Mouse (Mus musculus) yolk sac, embryonic 10.5 days (tissue): ENCODE measurements around the gene Glis1.
"Not testable (repeated sequence)": the region's sequence is repeated elsewhere in the genome, so short reads cannot be mapped to it uniquely, and the experiment has no call there.

Experiments
- DNase-seq: peaks from one replicate; pipeline ENCODE4 v3.0.0-alpha.2; 2017; ENCODE audit warnings: low spot score

Gene Glis1

GRCm38 (mm10) chr4:107580883-107581282 lies 146.5 kb downstream of the Glis1 start:
- DNase-seq = no peak

DNA sequence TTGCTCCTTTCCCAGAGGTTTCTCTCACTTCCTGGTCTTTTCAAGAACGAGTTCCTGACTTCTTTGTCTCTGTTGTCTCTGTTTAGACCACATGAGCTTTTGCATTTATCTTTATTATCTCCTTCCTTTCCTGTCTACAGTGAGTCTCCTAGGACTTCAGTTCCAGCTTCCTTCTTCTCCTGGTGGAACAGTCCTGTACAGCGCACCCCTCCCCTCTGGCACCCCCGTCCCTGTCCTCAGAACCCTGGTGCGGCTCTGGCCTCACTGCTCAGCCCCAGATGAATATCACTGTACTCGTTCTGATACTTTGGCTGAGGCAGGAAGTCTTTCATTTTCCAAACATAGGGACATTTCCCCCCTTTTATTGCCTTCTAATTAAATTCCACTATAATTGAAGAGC lies 152.0 kb downstream of the Glis1 start:
- DNase-seq = no peak

DNA sequence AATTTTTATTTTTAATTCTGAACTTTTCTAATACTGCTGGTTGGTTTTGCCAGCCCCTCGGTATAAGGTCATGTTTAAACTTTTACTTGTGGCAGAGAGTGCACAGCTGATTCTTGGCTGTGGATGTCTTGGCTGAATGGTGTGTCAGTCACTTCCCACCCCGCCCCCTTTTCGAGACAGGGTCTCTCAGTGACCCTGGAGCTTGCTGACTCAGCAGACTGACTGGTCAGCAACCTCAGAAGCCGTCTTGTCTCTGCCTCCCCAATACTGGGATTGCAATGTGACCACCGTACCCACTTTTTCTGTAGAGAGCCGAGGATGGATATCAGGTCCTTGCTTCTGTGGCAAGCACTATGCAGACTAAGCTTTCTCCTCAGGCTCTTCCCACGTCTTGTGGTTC lies 154.2 kb downstream of the Glis1 start:
- no peak for DNase-seq

GRCm38 (mm10) chr4:107589046-107589445 lies 154.7 kb downstream of the Glis1 start:
- DNase-seq = no peak

DNA sequence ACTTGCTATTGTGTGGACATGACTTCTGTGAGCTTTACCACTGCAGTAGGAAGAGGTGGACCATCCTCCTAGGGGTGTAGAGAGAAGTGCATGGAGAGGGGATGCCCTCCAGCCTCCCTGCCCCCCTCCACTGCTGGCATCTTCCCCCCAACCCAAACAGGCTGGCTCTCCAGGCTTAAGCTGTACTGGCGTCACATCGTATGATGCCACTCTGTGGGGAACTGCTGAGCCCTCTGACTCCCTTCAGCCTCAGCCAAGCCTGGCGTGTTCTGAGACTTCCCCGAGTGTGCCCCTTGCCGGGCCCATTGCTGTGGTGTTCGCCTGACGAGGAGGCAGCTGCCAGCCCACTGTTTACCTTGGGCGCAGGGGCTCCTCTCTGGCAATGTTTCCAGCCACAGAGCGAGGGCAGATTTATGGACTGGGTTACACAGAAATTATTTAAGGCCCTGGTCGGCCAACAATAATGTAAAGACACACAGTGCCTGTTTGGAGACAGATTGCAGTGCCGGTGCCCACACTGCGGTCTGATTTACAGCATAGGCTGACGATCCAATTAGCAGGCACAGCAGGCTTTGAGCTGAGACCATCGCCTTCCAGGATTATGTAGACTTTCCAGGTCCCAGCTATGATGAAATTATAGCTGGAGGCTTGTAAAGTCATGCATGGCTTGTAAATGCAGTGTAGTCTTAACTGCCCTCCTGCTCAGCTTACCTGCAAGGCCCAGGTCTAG lies 156.6 kb downstream of the Glis1 start:
- no peak for DNase-seq

DNA sequence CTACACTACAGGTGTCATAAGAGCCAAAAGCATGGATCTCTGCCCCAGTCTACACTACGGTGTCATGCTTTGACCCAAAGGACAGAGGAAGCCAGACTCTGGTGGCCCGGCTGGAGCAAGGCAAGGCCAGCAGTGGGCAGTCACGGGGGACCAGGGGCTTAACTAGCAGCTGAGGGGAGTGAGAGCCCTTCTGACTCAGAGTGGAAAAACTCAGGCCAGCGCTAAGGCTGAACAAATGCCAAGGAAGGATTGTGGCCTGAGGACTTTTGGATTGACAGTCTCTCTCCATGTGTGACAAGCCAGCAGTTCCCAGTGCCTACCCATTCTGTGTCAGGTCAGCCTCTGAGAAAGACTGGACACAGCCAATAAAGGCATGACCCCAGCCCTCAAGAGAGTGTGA lies 159.0 kb downstream of the Glis1 start:
- no peak for DNase-seq

DNA sequence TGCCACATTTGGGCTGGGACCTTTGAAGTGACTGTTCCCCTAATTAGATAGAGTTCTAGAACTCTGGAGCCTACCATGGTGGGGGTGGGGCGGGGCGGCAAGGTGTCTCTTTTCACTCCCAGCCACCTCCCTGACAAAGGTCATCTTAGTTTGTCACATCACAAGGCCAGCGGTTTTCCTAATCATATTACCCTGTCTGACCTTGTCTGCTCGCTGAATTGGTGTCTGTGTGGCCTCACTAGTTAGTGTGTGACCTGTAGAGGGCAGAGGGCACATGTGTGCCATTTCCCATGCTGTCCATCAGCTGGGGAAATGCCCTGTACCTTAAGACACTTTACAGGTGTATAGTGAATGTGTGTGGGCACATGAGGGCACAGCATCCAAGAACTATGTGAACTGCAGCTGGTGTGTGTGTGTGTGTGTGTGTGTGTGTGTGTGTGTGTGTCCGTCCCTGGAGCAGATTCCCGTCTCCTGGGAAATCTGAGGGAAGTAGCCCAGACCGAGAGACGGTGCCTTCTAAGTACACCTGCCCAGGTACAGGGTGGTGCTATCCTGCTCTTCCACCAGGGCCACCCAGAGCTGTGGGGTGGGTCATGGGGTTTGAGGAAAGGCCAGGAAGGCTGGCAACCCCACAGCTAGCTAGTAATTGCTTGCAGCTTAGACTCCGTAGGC lies 163.0 kb downstream of the Glis1 start:
- DNase-seq = peak; percentile 74

DNA sequence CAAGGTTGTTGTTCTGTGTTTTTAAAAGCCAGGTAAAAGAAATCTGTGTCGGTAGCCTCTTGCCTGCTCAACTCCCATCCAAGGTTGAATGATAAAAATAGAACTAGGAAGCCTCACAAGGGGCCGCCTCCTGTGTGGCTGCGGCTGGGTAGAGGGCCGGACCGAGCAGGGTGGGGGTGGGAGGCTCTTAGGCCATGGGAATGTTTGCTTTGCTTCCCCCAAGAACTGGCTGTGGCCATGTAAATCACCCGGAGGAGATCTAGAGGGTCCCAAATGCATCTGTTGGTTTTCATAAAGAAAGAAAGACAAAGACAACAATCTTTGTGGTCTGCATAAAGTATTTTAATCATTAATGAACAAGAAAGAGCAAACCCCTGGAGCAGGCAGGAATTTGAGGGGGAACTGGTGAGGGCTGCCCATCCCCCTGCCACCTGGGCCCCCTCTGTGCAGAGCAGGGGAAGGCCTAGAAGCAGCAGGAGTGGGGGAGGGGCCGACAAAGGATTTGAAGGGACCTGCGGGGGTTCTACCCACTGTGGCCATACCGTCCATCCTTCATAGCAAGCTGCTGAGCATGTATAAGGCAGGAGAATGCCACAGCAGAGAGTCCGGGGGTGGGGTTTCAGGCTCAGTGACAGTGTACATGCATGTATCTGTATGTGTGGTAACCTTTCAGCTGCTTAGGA lies 163.6 kb downstream of the Glis1 start:
- DNase-seq = peak; percentile 38

DNA sequence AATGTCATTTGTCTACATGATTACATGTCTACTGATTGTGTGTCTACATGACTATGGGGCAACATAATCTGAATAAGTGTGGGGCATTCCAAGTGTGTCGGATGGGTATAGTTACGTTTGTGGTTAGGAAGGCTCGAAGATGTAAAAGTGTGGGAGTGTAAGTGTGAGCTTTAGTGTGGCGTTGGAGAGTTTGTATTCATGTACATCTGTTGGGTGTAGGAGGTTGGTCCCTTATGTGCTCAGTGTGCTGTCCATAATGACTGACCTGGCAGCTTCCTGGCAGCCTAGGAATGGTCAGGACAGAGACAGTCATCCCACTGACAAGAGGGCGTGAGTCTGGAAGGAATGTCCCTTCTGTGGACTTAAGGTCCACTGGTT lies 164.2 kb downstream of the Glis1 start:
- DNase-seq = not testable (repeated sequence)

GRCm38 (mm10) chr4:107602284-107602683 lies 167.9 kb downstream of the Glis1 start:
- DNase-seq = no peak

DNA sequence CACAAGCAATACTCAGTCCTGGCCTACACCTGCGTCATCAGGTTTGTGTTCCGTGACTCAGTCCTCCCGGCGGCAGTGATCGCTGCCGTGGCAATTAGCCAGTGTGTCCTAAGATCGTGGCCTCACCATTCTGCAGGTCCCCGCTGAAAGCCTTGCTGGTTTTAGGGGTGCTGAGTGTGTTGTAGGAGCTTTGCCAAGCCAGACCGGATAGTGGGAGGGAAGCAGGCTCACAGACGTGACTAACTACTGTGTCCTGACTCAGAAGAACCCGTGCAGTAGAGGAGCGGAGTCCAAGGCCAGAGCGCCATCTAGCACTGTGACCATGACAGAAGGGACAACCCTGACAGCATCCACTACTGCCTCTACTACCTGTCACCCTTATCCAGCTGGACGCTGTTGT lies 168.4 kb downstream of the Glis1 start:
- no peak for DNase-seq

GRCm38 (mm10) chr4:107603208-107603607 lies 168.8 kb downstream of the Glis1 start:
- no peak for DNase-seq

DNA sequence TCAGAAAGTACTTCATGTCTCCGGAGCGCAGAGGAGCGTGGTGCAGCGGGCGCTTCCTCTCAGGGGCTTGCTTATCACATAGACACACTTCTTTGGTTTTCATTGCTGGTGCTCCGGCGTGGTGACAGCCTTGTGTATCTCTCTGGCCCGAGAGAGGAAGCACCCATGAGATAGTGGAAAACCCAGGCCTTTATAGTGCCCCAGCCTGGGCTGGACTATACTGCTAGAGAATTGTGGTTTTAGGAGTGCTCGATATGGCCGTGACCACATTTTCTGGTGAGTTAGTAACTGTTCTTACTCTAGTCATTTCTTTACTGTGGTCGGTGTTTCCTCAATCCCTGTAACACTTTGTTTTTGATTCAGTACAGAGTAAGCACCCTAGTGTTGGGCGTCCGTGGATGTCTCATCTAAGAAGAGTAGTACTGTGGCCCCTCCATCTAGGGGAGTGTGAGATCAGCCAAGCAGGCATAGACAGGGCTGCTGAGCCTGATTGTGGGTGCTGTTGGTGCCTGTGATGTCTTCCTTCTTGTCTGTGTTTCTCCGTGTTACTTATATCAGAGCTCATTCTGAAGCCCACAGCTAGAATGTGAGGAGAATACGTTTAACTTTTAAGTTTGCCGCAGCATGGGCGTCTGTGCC lies 171.7 kb downstream of the Glis1 start:
- DNase-seq = no peak

GRCm38 (mm10) chr4:107609775-107610174 lies 175.4 kb downstream of the Glis1 start:
- DNase-seq = no peak

DNA sequence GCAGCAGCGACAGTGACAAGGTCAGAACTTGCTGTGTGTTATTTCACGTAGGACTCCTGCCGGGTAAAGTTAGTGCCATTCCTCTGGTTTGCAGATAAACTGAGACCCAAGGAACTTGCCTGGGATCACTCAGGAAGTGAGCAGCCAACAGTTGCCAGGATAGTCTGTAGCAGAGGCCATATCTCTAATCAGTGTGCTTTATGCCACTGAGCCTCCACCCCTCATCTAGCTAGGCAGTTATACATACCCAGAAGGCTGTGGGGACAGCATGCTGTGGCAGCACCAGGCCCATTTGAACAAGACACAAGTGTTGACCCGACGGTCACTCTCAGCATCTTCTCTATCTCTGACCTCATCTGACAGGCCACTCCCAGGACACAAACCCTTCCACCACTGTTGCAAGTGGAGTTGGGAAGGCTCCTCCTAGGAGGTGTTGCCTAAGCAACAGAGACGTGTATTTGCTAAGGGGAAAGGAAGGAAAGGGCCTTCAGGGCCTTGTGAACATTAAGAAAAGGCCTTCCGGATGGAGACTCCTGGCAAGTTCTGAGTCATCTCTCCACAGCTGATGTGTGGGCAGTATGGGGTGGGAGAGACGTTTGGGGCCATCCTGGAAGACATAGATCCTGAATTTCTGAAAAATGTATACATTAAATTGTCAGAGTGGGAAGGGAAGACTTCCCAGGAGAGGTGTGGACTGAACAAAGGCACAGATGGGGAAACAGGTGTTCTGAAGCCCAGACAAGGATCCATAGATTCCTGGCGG lies 177.7 kb downstream of the Glis1 start:
- no peak for DNase-seq

GRCm38 (mm10) chr4:107617596-107618230 lies 183.3 kb downstream of the Glis1 start:
- peak; percentile 37 for DNase-seq

DNA sequence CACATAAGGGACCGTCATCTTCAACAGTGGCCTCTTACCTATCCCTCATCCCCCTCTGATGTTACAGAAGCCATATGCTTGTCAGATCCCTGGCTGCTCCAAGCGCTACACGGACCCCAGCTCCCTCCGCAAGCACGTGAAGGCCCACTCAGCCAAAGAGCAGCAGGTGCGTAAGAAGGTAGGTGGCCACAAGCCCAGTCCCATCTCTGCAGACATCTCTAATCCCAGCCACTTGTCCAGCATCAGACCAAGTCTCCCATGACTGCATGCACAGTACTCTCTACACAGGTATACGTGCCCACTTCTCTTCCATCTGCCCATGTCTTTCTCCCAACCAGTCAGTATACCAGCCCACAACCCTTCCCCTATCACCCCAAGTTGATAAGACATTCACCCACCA lies 185.1 kb downstream of the Glis1 start:
- no peak for DNase-seq

GRCm38 (mm10) chr4:107621366-107621765 lies 187.0 kb downstream of the Glis1 start:
- no peak for DNase-seq

GRCm38 (mm10) chr4:107622296-107622695 lies 187.9 kb downstream of the Glis1 start:
- no peak for DNase-seq

GRCm38 (mm10) chr4:107623916-107624315 lies 189.5 kb downstream of the Glis1 start:
- DNase-seq = no peak

- DNase-seq = peak; percentile 41
These were observed 190.6 kb downstream of the Glis1 start for GRCm38 (mm10) chr4:107624951-107625350.
